Mouse (Mus musculus) liver, embryonic 14.5 days (tissue): ENCODE results near the gene Fut4.

Source experiments
- CTCF ChIP-seq: IDR thresholded peaks from 2 replicates; pipeline ENCODE4 v1.5.1; 2016; ENCODE audit warnings: antibody characterized with exemption, low read depth, control low read depth
- EP300 ChIP-seq: IDR thresholded peaks from 2 replicates; pipeline ENCODE4 v1.6.1; 2016; ENCODE audit warnings: antibody characterized with exemption, low read depth

DNA sequence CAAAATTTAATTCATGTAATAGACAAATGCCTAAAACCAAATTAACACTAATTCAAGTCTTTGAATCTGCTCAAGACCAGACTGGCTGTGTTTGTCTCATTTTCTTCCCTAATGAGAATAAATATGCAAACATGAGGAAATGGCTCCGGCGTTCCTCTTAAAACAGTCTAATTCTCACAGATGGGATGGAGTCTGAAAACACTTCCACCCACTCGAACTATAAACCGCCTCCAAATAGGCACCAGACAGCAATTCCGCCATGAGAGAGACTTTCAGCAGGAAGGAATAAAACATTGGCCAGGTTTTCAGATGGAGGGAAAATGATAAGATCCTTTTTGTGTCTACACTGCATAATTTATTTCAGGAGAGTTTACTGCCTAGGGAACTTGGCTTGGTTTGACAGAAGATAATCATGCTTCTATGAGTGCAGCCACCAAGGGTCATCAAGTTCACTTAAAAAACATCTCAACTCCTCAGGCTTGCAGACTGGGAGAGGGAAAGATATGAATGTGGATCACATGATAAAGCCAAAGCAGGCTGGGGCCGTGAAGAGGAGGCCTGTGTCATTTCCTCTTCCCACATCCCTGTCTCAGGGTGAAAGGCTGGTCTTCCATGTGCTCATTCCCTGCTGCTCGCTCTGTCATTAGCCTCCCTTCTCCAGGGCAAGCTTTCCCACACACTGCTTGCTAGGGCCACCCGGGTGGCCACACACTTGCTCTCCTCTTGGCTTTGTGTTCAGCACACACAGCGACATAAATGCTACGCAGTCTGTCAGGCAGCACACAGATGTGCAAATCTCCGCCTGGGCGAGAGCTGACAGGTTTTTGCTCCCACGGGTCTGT lies 46.7 kb downstream of the Fut4 start:
- TF ChIP-seq CTCF (no peak), EP300 (no peak)
